Mouse (Mus musculus) spleen, adult 2 months (tissue): ENCODE data around the gene Shisa2.

Experiments used
- CTCF ChIP-seq: fragments of 200-500 bp; IDR thresholded peaks from 2 replicates; pipeline ENCODE4 v1.5.1; 2011; ENCODE audit warnings: mild to moderate bottlenecking, inconsistent platforms; ENCODE audit not compliant: insufficient read depth, insufficient read length, insufficient replicate concordance; ENCODE audit errors: extremely low read depth
- POLR2A ChIP-seq: fragments of 200-500 bp; IDR thresholded peaks from 2 replicates; pipeline ENCODE4 v1.6.1; 2011; ENCODE audit warnings: low read depth, low read length, inconsistent platforms

- TF ChIP-seq POLR2A = no peak
- TF ChIP-seq CTCF = no peak
These were observed 47.9 kb downstream of the Shisa2 start for GRCm38 (mm10) chr14:59672893-59673515.
